Mouse (Mus musculus): ENCODE data around the gene Clec9a.
A peak's percentile ranks its signal among the peaks of the same experiment; 100 is the strongest.

Clec9a gene

GRCm38 (mm10) chr6:129423734-129424072, 15.0 kb downstream of the Clec9a start:
- DNase-seq (ENCODE audit: low read depth in 2 of 2, low spot score in 2 of 2), result peak; percentile 32 to 51

- no peak for DNase-seq (ENCODE audit: low read depth in 2 of 2, low spot score in 2 of 2)
These were observed 16.6 kb downstream of the Clec9a start for GRCm38 (mm10) chr6:129425217-129425616.

DNA sequence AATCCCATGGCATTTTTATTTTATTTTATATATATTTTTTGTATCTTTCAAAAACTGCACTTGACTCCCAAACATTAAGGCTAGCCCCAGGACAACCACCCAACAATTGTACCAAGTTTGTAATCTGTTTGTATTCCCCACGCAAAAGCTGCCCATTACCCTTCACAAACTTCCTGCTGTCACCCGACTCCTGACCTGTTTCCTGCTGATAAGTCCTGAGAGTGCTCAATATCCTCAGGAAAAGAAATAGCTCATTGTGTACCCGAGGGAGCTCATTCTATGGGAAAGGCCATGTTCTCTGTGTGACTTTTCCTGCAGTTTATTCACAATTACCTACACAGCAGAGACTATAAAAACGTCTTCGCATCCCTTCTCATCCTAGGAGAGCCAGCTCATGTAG, 17.1 kb downstream of the Clec9a start:
- DNase-seq (ENCODE audit: low read depth in 2 of 2, low spot score in 2 of 2), result no peak

GRCm38 (mm10) chr6:129427281-129427680, 18.6 kb downstream of the Clec9a start:
- no peak for DNase-seq (ENCODE audit: low read depth in 2 of 2, low spot score in 2 of 2)

GRCm38 (mm10) chr6:129434239-129434638, 25.6 kb downstream of the Clec9a start:
- DNase-seq (ENCODE audit: low read depth in 2 of 2, low spot score in 2 of 2), result no peak

GRCm38 (mm10) chr6:129436025-129436424, 27.4 kb downstream of the Clec9a start:
- DNase-seq (ENCODE audit: low read depth in 2 of 2, low spot score in 2 of 2), result no peak

DNA sequence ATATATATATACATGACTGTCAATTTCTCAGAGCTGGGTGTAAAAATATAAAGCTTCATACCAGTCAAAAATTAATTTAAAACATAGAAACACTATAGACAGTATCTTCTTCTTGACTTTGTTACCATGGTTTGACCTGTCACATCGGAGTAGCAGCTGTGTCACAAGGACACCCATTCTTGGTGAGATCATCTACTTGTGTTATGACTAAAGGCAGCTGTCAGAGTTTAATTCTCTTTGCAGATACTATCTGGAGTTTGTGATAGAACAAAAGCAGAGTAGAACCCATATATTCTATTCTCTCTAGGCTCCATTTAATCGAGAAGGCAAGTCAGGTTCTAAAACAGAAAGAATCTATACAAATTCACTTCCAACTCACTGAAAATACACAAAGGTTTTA, 29.4 kb downstream of the Clec9a start:
- no peak for DNase-seq (ENCODE audit: low read depth in 2 of 2, low spot score in 2 of 2)

- DNase-seq (ENCODE audit: low read depth in 2 of 2, low spot score in 2 of 2), result no peak
These were observed 41.1 kb downstream of the Clec9a start for GRCm38 (mm10) chr6:129449743-129450142.

- DNase-seq (ENCODE audit: low read depth in 2 of 2, low spot score in 2 of 2), result no peak
These were observed 42.9 kb downstream of the Clec9a start, which contains the start of gene Clec1a for GRCm38 (mm10) chr6:129451411-129452039. Gene Clec1a, minus strand, starts transcription at chr6:129452000.

DNA sequence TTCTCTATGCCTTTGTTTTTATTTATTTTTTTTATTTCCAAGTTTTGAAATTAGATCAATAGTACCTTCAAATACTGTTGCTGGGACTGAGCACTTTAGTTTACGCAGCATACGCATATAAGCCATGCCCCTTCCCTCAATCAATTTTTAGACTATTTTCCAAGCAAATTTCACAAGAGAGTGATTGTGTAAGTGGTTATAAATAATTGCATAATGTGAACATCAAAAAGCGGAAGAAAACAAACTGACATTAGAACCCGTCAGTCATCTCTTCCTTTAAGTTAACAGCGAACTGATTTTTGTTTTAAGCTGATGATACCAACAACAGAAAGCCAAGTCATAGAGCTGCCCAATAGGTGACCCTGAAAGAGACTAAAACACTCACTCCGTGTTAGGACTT, 62.7 kb downstream of the Clec9a start:
- DNase-seq (ENCODE audit: low read depth in 2 of 2, low spot score in 2 of 2), result no peak

GRCm38 (mm10) chr6:129472627-129473026, 64.0 kb downstream of the Clec9a start:
- DNase-seq (ENCODE audit: low read depth in 2 of 2, low spot score in 2 of 2), result no peak

All from CD8-positive naive resting alpha-beta T cell, adult 2 months (primary cell).